Mouse (Mus musculus) CH12.LX (cell line): ENCODE measurements at regions not wholly inside any gene's neighbourhood (a gene's known extent, or its start where the extent isn't known, plus 50 kb on each side); places are given as distances from the start of the nearest gene placed in this dataset.

Experiments used
- DNase-seq: peaks from one replicate; pipeline ENCODE4 v3.0.0-alpha.2; 2013; ENCODE audit errors: extremely low read depth
- H3K27ac ChIP-seq: 2 replicates; pipeline ENCODE4 v1.5.1; 2012; ENCODE audit warnings: low read depth, mild to moderate bottlenecking, control low read depth, moderate library complexity; ENCODE audit not compliant: insufficient read depth
- H3K27me3 ChIP-seq: replicated peaks from 2 replicates; pipeline ENCODE3; 2012; ENCODE audit warnings: inconsistent platforms
- H3K36me3 ChIP-seq, 2 experiments: replicated peaks in 1 of 2; 2 replicates each; pipeline versions ENCODE3 to v1.6.1; 2012; ENCODE audit warnings: inconsistent platforms in 1 of 2, low read length in 1 of 2, mild to moderate bottlenecking in 1 of 2, mixed read lengths in 1 of 2, moderate library complexity in 1 of 2; ENCODE audit not compliant: control insufficient read depth in 1 of 2, insufficient read depth in 1 of 2
- H3K4me1 ChIP-seq, 2 experiments: 2 replicates each; pipeline ENCODE4 v1.6.1; 2012; ENCODE audit warnings: inconsistent platforms in 1 of 2, moderate library complexity in 1 of 2; ENCODE audit not compliant: insufficient read depth in 2 of 2, control insufficient read depth in 1 of 2
- H3K4me2 ChIP-seq: 2 replicates; pipeline ENCODE4 v1.6.1; 2012; ENCODE audit warnings: low read depth, mild to moderate bottlenecking, control low read depth; ENCODE audit not compliant: poor library complexity, insufficient read depth, severe bottlenecking
- H3K4me3 ChIP-seq, 3 experiments: fragments of 150-350 bp in 1 of 3; sonication (generic) in 1 of 3; replicated peaks in 1 of 3; 2 replicates each; pipeline versions ENCODE3 to v1.5.1; 2011 to 2012; ENCODE audit warnings: low read depth in 2 of 3, low read length in 2 of 3, mild to moderate bottlenecking in 2 of 3, moderate library complexity in 2 of 3, control low read depth in 1 of 3, improper control_type of control experiment in 1 of 3, inconsistent platforms in 1 of 3, mixed read lengths in 1 of 3; ENCODE audit not compliant: poor library complexity in 1 of 3
- H3K79me2 ChIP-seq: replicated peaks from 2 replicates; pipeline ENCODE4 v1.6.1; 2012; ENCODE audit warnings: mild to moderate bottlenecking, moderate library complexity; ENCODE audit not compliant: control insufficient read depth, poor library complexity, insufficient read depth, severe bottlenecking; ENCODE audit errors: extremely low read depth
- H3K9ac ChIP-seq: 2 replicates; pipeline ENCODE4 v1.6.1; 2012; ENCODE audit warnings: low read depth, mild to moderate bottlenecking, control low read depth, moderate library complexity; ENCODE audit not compliant: insufficient read depth
- H3K9me3 ChIP-seq: replicated peaks from 2 replicates; pipeline ENCODE3; 2012; ENCODE audit warnings: low read length, inconsistent platforms, mixed read lengths
- BHLHE40 ChIP-seq: IDR thresholded peaks from 2 replicates; pipeline ENCODE4 v1.6.1; 2011; ENCODE audit warnings: mild to moderate bottlenecking, low read depth, low read length, improper control_type of control experiment
- CTCF ChIP-seq, 2 experiments: IDR thresholded peaks in 1 of 2; conservative IDR thresholded peaks in 1 of 2; 2 replicates each; pipeline ENCODE4 v1.5.1; 2011 to 2012; ENCODE audit warnings: low read depth in 2 of 2, low read length in 2 of 2, improper control_type of control experiment in 1 of 2, inconsistent platforms in 1 of 2, mild to moderate bottlenecking in 1 of 2, moderate library complexity in 1 of 2
- EP300 ChIP-seq: IDR thresholded peaks from 2 replicates; pipeline ENCODE4 v1.6.1; 2011; ENCODE audit warnings: low read length, improper control_type of control experiment
- ETS1 ChIP-seq: conservative IDR thresholded peaks from 2 replicates; pipeline ENCODE4 v1.6.1; 2012; ENCODE audit warnings: low read depth, mild to moderate bottlenecking, inconsistent platforms, low read length, improper control_type of control experiment, moderate library complexity
- HCFC1 ChIP-seq: IDR thresholded peaks from 2 replicates; pipeline ENCODE4 v1.6.1; 2012; ENCODE audit warnings: low read depth, mild to moderate bottlenecking, inconsistent platforms, low read length, improper control_type of control experiment
- JUN ChIP-seq: IDR thresholded peaks from 2 replicates; pipeline ENCODE4 v1.6.1; 2011; ENCODE audit warnings: low read depth, mild to moderate bottlenecking, low read length, improper control_type of control experiment, moderate library complexity; ENCODE audit not compliant: insufficient read depth
- KAT2A ChIP-seq: IDR thresholded peaks from 2 replicates; pipeline ENCODE4 v1.6.1; 2012; ENCODE audit warnings: low read length, improper control_type of control experiment, inconsistent platforms; ENCODE audit not compliant: insufficient replicate concordance
- MAX ChIP-seq: IDR thresholded peaks from 2 replicates; pipeline ENCODE4 v1.6.1; 2011; ENCODE audit warnings: low read length, improper control_type of control experiment
- MAZ ChIP-seq: IDR thresholded peaks from 2 replicates; pipeline ENCODE4 v1.6.1; 2012; ENCODE audit warnings: low read depth, mild to moderate bottlenecking, inconsistent platforms, low read length, improper control_type of control experiment, moderate library complexity
- NELFE ChIP-seq: IDR thresholded peaks from 2 replicates; pipeline ENCODE4 v1.6.1; 2011; ENCODE audit warnings: low read depth, low read length, improper control_type of control experiment
- NRF1 ChIP-seq: IDR thresholded peaks from 2 replicates; pipeline ENCODE4 v1.6.1; 2014; ENCODE audit warnings: low read depth, mild to moderate bottlenecking, inconsistent platforms, low read length, improper control_type of control experiment, moderate library complexity
- PAX5 ChIP-seq: IDR thresholded peaks from 2 replicates; pipeline ENCODE4 v1.6.1; 2012; ENCODE audit warnings: low read length, inconsistent platforms, mixed read lengths
- POLR2A ChIP-seq: IDR thresholded peaks from 2 replicates; pipeline ENCODE4 v1.6.1; 2011; ENCODE audit warnings: low read depth, mild to moderate bottlenecking, improper control_type of control experiment, low read length
- POLR2AphosphoS2 ChIP-seq: IDR thresholded peaks from 2 replicates; pipeline ENCODE4 v1.6.1; 2011; ENCODE audit warnings: low read depth, low read length, improper control_type of control experiment
- SMC3 ChIP-seq: IDR thresholded peaks from 2 replicates; pipeline ENCODE4 v1.6.1; 2011; ENCODE audit warnings: low read depth, low read length, improper control_type of control experiment
- USF1 ChIP-seq: IDR thresholded peaks from 2 replicates; pipeline ENCODE4 v1.6.1; 2014; ENCODE audit warnings: low read depth, mild to moderate bottlenecking, inconsistent platforms, low read length, improper control_type of control experiment
- USF2 ChIP-seq: conservative IDR thresholded peaks from 2 replicates; pipeline ENCODE4 v1.6.1; 2011; ENCODE audit warnings: low read depth, low read length, improper control_type of control experiment
- ZKSCAN1 ChIP-seq: IDR thresholded peaks from 2 replicates; pipeline ENCODE4 v1.6.1; 2012; ENCODE audit warnings: low read depth, inconsistent platforms, low read length, improper control_type of control experiment, borderline replicate concordance
- ZMIZ1 ChIP-seq: IDR thresholded peaks from 2 replicates; pipeline ENCODE4 v1.6.1; 2012; ENCODE audit warnings: low read depth, mild to moderate bottlenecking, inconsistent platforms, low read length, improper control_type of control experiment
- ZNF384 ChIP-seq: IDR thresholded peaks from 2 replicates; pipeline ENCODE4 v1.6.1; 2012; ENCODE audit warnings: low read depth, low read length, improper control_type of control experiment, inconsistent platforms
- dilution Hi-C: fragments of 300-500 bp; cut with MboI; formaldehyde crosslinking; loops from 2 replicates; pipeline ENCODE4 v1.14.3; 2020; ENCODE audit warnings: low sequenced_read_pairs; ENCODE audit not compliant: extremely low pct_unique_long_range_greater_than_20kb, extremely low pct_ligation_motif_present
- in situ Hi-C: fragments of 300-500 bp; cut with MboI; formaldehyde crosslinking; loops from 3 replicates; pipeline ENCODE4 v1.14.3; 2019; ENCODE audit warnings: low sequenced_read_pairs, low pct_ligation_motif_present, low pct_unique_long_range_greater_than_20kb, mixed read lengths

GRCm38 (mm10) chr7:72822142-72822541 lies 515.7 kb upstream of the Mctp2 start:
- Histone ChIP-seq H3K4me1 (no peaks in the 10 kb centered on the region), H3K4me3 (no peak overlapping the region), H3K27ac (no peak overlapping the region), H3K79me2 (no peaks in the 10 kb centered on the region), H3K9ac (no peak overlapping the region), H3K4me2 (no peak overlapping the region), H3K36me3 (no peaks in the 10 kb centered on the region), H3K27me3 (no peaks in the 10 kb centered on the region), H3K9me3 (no peaks in the 10 kb centered on the region)
- in situ Hi-C loops = no loop called here
- TF ChIP-seq SMC3 (no peak), ZNF384 (no peak)
- DNase-seq = no peak
- dilution Hi-C loops = no loop called here

- TF ChIP-seq MAZ (no peak), BHLHE40 (no peak), NRF1 (no peak), CTCF (conservative IDR thresholded peaks at IDR 0.05 in 1 of 2, IDR thresholded peaks at IDR 0.05 in 1 of 2; ENCODE audit: low read depth in 2 of 2, low read length in 2 of 2) (no peak), ZMIZ1 (no peak), ZNF384 (no peak), PAX5 (no peak), KAT2A (no peak), HCFC1 (no peak), JUN (no peak), EP300 (no peak), ZKSCAN1 (no peak), MAX (no peak), SMC3 (no peak), POLR2A (no peak), ETS1 (no peak), NELFE (no peak), USF2 (no peak), USF1 (no peak), POLR2AphosphoS2 (no peak)
- Histone ChIP-seq H3K9ac (no peak overlapping the region), H3K4me2 (no peak overlapping the region), H3K36me3 (no peaks in the 10 kb centered on the region), H3K4me3 (no peak overlapping the region), H3K4me1 (no peaks in the 10 kb centered on the region), H3K79me2 (no peaks in the 10 kb centered on the region), H3K27ac (no peak overlapping the region), H3K9me3 (peaks cover 3% of the 10 kb centered on the region), H3K27me3 (no peaks in the 10 kb centered on the region)
- in situ Hi-C loops (no loop called here), dilution Hi-C loops (no loop called here)
- DNase-seq = no peak
These were observed 520.2 kb upstream of the Mctp2 start for GRCm38 (mm10) chr7:72826597-72826996.
